Mouse (Mus musculus) thymus, adult 2 months (tissue): ENCODE measurements around the gene Slc44a3. TPM values are rescaled to one million over a fixed set of nuclear protein-coding genes. Genes with fewer than 3 reads are reported as not detected.

ENCODE experiments used
- DNase-seq: peaks from one replicate; pipeline ENCODE4 v3.0.0; 2021
- H3K27ac ChIP-seq: fragments of 200-500 bp; 2 replicates; pipeline ENCODE4 v1.5.1; 2012; ENCODE audit warnings: low read length, control low read depth; ENCODE audit not compliant: control insufficient read depth, insufficient read depth
- H3K27me3 ChIP-seq: fragments of 200-500 bp; 2 replicates; pipeline ENCODE4 v1.6.1; 2012; ENCODE audit warnings: mild to moderate bottlenecking, low read length, moderate library complexity, mixed read lengths; ENCODE audit not compliant: control insufficient read depth, insufficient read depth
- H3K36me3 ChIP-seq: fragments of 200-500 bp; 2 replicates; pipeline ENCODE4 v1.6.1; 2012; ENCODE audit warnings: mild to moderate bottlenecking, low read length, moderate library complexity; ENCODE audit not compliant: control insufficient read depth, insufficient read depth
- H3K4me1 ChIP-seq: fragments of 200-500 bp; replicated peaks from 2 replicates; pipeline ENCODE4 v1.6.1; 2012; ENCODE audit warnings: low read length; ENCODE audit not compliant: control insufficient read depth, insufficient read depth
- H3K4me3 ChIP-seq: fragments of 200-500 bp; 2 replicates; pipeline ENCODE4 v1.5.1; 2012; ENCODE audit warnings: mild to moderate bottlenecking, low read length, control low read depth, moderate library complexity; ENCODE audit not compliant: control insufficient read depth, insufficient read depth
- CTCF ChIP-seq: fragments of 200-500 bp; IDR thresholded peaks from 2 replicates; pipeline ENCODE4 v1.5.1; 2012; ENCODE audit warnings: mild to moderate bottlenecking, control low read depth, low read length, moderate library complexity, borderline replicate concordance; ENCODE audit not compliant: control insufficient read depth, poor library complexity, insufficient read depth; ENCODE audit errors: extremely low read depth
- POLR2A ChIP-seq: fragments of 200-500 bp; IDR thresholded peaks from 2 replicates; pipeline ENCODE4 v1.6.1; 2012; ENCODE audit warnings: mild to moderate bottlenecking, low read length, control low read depth, moderate library complexity; ENCODE audit not compliant: control insufficient read depth, poor library complexity, insufficient read depth; ENCODE audit errors: extremely low read depth
- WGBS: fragments of 180-500 bp; shearing (Covaris S2); methylation state at CpG from one replicate; pipeline ENCODE4 v1.1.7; 2018; 5-methylcytosine and 5-hydroxymethylcytosine counted together
- polyA plus RNA-seq: library from polyadenylated mRNA; depleted of rRNA; stranded (reverse); fragments of >200 nt; gene quantifications from 2 replicates; pipeline ENCODE4 v1.2.3, GENCODE M21; 2012

The Slc44a3 gene
- polyA plus RNA-seq, 1 experiment = 0.82 TPM

- no peaks in the 10 kb centered on the region for H3K27me3 ChIP-seq
- H3K27ac ChIP-seq = no peak overlapping the region
- WGBS = 95% methylated on average over 10 of the region's 10 CpGs
- TF ChIP-seq POLR2A (no peak), CTCF (no peak)
- no peaks in the 10 kb centered on the region for H3K36me3 ChIP-seq
- H3K4me3 ChIP-seq = no peak overlapping the region
- 0 out of 2 replicates have a peak, but pooled peaks cover 8% of the 10 kb centered on the region for H3K4me1 ChIP-seq
- no peak for DNase-seq
Observed at GRCm38 (mm10) chr3:121530546-121531258, 1.5 kb downstream of the Slc44a3 start.

DNA sequence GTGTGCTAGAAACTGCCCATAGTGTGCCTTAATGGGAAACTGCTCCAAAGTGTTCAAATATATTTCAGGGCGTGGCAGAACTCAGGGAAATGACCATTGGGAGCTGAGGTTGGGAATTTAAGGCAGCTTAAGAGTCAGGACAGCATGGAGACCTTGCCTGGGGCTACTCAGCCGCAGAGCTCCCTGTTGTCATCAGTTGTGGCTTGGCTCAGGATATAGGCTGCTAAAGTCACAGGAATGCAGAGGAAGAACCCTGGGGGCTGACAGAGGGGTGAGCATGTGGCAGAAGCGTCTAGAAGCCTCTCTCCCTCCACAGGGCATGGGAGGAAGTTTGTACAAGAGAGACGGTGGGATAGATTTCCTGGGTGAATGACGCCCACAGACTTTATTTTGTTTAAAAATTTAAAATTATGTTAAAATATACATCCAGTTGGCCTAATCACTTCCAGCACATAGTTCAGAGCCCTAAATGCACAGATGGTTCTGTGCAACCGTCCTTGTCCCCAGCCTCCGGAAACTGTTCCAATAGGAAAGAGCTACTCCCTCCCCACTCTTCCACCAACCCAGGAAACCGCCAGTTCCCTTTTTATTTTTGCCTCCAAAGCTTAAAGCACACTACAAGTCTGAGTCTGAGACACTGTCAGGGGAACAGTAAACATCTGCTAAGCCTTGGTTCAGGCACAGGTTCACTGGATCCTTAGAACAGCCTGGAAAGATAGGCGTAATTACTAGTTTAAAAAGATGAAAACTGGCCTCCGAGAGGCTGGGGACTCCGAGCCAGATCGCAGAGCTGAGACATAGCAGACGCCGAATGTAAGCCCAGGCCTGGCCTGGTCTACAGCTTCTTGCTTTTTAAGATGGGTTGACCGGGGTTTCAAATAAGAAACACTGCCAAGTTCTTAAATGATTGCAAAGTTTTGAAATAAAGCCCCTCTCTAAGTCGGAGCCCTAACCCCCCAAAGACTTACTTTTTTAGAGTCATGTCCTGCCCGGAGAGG is 5.8 kb downstream of the Slc44a3 start:
- no peak for DNase-seq
- H3K36me3 ChIP-seq = no peaks in the 10 kb centered on the region
- H3K27ac ChIP-seq = no peak overlapping the region
- no peak overlapping the region for H3K4me3 ChIP-seq
- no peaks in the 10 kb centered on the region for H3K27me3 ChIP-seq
- H3K4me1 ChIP-seq = no peaks in the 10 kb centered on the region
- TF ChIP-seq POLR2A (no peak), CTCF (no peak)
- 78% methylated on average over 17 of the region's 17 CpGs for WGBS

GRCm38 (mm10) chr3:121521633-121522125 is 10.5 kb downstream of the Slc44a3 start:
- no peak for TF ChIP-seq CTCF
- TF ChIP-seq POLR2A = no peak
- 93% methylated on average over 10 of the region's 10 CpGs for WGBS
- H3K27me3 ChIP-seq = no peaks in the 10 kb centered on the region

DNA sequence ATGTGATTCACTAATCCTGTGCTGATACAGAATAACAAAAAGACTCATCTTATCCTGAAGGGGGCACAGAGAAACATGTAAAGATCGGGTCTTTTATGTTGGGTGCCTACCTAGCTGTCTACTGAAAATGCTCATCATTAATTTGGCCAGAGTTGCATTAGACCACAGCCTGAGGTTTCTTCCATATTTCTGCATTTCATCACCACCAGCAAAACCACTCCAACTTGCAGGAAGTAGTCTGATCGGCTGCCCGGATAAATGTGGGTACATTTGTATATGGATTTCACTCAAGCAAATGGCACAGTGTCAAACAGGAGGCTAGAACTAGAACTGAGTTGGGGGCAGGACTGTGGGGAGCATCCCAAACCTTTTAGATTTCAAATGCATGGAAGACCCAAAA is 11.1 kb downstream of the Slc44a3 start:
- no peaks in the 10 kb centered on the region for H3K36me3 ChIP-seq
- H3K4me3 ChIP-seq = no peak overlapping the region
- TF ChIP-seq POLR2A = no peak
- TF ChIP-seq CTCF = no peak
- H3K27ac ChIP-seq = no peak overlapping the region
- H3K27me3 ChIP-seq = no peaks in the 10 kb centered on the region
- DNase-seq = no peak
- peaks cover 3% of the 10 kb centered on the region for H3K4me1 ChIP-seq
- 31% methylated on average over 3 of the region's 3 CpGs for WGBS

More at GRCm38 (mm10) chr3:121521633-121522125, 10.5 kb downstream of the Slc44a3 start:
- H3K36me3 ChIP-seq = no peaks in the 10 kb centered on the region
- no peak overlapping the region for H3K4me3 ChIP-seq
- H3K27ac ChIP-seq = no peak overlapping the region
- DNase-seq = no peak
- H3K4me1 ChIP-seq = peaks cover 3% of the 10 kb centered on the region

DNA sequence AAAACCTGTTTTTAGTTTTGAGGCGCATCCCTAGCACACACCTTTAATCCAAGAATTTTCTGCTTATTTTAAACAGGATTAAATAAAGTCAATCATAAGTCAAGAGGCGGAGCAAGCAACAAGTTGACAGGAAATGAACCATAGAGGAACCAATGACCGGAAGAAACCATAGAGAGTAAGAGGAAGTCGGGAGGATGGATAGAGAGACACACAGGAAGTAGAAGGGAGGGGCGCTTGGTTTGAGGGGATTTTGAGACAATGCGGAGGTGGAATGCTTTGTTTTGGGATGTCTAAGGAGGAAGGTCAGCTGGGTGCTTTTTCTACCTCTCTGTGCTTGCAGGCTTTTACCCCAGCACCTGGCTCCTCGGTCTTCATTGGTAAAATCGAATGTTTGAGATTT is 15.2 kb downstream of the Slc44a3 start:
- H3K4me1 ChIP-seq = peaks cover 3% of the 10 kb centered on the region
- WGBS = 96% methylated on average over 8 of the region's 8 CpGs
- no peaks in the 10 kb centered on the region for H3K27me3 ChIP-seq
- no peak for TF ChIP-seq POLR2A
- TF ChIP-seq CTCF = no peak
- no peak overlapping the region for H3K27ac ChIP-seq
- H3K4me3 ChIP-seq = no peak overlapping the region
- DNase-seq = no peak
- H3K36me3 ChIP-seq = no peaks in the 10 kb centered on the region

DNA sequence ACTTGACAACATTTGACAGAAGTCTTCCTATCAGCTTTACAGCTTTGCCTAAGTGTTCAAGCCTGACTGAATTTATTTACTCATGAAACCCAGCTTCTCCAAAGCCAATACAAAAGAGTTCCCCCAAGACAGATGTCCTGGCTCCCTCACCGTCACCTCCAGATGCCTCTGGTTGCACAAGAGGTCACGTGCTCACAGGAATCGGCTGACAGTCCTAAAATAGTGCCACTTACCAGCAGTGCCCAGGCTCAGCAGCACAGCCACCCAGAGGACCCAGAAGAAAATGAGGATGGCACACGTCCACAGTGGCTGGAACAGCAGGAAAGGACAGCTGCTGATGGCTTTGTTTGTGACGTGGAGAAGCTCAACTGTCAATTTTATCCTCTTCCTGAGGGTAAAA is 23.1 kb downstream of the Slc44a3 start:
- DNase-seq = no peak
- TF ChIP-seq POLR2A (no peak), CTCF (no peak)
- no peak overlapping the region for H3K27ac ChIP-seq
- H3K27me3 ChIP-seq = no peaks in the 10 kb centered on the region
- 32% methylated on average over 5 of the region's 5 CpGs for WGBS
- no peak overlapping the region for H3K4me3 ChIP-seq
- no peaks in the 10 kb centered on the region for H3K36me3 ChIP-seq
- H3K4me1 ChIP-seq = no peaks in the 10 kb centered on the region
